Mouse (Mus musculus): Measurements from ENCODE around the gene Ctsa. TPM values are rescaled to one million over a fixed set of nuclear protein-coding genes. Genes with fewer than 3 reads are reported as not detected.

The Ctsa gene
- polyA plus RNA-seq, 1 experiment = 12.4 TPM

DNA sequence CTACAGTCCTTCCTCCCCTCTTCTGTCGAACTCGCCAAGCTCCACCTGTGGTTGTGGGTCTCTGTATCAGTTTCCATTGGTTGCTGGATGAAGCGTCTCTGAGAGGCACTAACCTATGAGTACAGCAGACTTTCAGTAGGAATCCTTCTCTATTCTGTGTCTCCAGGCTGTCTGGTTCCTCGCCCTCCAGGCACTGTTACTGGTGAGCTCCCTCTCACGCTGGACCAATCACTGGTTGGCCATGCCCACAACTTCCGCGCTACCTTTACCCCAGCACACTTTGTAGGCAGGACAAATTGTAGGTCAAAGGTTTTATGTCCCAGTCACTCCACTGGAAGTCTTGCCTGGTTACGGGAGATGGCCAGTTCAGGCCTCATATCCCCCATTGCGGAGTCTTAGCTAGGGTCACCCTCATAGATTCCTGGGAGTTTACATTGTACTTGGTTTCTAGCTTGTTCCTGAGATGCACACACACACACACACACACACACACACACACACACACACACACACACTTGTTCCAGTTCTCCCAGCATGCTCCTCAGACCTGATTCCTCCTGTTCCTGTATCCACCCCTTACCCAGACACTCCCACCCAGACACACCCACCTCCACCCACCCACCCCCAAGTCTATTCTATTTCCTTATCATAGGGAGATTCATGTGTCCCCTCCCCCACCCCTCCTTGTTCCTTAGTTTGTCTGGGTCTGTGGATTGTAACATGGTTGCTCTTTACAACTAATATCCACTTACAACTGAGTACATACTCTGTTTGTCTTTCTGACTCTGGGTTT is 27.2 kb downstream of the Ctsa start:
- TF ChIP-seq GATA1 (IDR thresholded peaks at IDR 0.05; ENCODE audit: low read length) = no peak

DNA sequence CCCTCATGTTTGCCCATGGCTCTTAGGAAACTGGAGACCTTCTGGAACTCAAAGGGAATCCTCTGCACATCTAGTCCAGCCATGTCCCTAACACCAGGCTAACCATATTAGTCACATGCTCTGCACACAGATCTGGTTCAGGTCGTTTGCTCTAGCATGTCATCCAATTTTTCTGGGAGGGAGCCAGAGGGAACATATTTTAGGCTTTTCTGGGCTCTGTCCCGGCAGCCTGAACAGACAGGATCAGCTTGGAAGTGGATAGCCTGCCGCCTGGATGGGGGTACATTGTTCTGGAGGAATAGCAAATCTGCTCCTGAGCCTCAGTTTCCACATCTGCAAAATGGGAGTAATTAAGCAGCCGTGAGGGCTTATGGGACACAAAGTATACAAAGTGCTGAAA is 28.4 kb downstream of the Ctsa start:
- TF ChIP-seq GATA1 (IDR thresholded peaks at IDR 0.05; ENCODE audit: low read length) = no peak

DNA sequence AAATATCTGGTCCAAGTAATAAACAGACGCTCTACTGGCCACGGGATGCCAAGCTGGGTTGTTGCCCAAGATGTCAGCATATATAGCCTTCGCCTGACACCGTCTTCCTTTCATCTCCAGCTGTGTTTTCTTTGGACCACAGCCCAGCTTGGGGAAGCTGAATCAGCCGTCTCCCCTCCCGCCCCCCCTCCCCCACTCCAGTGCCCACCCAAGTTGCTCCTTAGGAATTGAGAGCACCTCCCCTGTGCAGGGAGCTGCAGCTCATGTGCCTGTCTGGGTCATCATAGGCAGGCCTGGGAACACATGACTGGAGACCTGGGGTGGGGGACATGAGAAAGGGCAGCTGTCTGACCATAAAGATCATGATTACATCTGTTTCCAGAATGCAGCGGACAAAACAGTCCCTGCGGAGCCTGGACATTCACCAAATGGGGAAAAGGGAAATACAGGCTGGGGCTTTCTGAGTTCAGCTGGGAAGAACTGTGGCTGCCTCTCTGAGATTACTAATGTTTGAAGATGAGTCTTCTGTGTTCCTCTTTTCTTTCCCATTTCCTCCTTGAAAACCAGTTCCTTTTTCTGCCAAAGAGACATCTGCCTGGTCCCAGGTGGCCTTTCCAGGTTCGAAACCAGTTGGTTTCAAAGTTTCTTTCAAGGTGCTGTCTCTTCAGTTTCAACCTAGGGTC is 29.6 kb downstream of the Ctsa start:
- no peak for TF ChIP-seq GATA1 (IDR thresholded peaks at IDR 0.05; ENCODE audit: low read length)

DNA sequence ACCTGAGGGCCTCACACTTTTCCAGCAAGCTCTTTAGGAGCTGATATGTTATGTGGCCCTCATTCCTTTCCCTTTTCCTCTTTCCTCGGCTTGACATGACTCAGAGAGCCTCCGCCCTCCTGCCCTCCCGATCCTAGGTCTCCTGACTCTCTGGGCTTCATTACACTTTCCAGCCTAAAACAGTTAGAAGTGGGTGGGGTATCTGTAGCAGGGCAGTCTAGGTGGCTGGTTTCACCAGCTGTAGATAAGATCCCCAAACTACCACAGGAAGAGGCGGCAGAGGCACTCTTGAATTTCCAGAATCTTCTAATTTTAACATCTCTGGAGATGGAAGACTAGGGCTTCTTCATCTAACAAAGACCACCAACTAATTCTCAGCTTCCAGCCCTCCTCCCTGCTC is 31.9 kb downstream of the Ctsa start:
- no peak for TF ChIP-seq GATA1 (IDR thresholded peaks at IDR 0.05; ENCODE audit: low read length)

DNA sequence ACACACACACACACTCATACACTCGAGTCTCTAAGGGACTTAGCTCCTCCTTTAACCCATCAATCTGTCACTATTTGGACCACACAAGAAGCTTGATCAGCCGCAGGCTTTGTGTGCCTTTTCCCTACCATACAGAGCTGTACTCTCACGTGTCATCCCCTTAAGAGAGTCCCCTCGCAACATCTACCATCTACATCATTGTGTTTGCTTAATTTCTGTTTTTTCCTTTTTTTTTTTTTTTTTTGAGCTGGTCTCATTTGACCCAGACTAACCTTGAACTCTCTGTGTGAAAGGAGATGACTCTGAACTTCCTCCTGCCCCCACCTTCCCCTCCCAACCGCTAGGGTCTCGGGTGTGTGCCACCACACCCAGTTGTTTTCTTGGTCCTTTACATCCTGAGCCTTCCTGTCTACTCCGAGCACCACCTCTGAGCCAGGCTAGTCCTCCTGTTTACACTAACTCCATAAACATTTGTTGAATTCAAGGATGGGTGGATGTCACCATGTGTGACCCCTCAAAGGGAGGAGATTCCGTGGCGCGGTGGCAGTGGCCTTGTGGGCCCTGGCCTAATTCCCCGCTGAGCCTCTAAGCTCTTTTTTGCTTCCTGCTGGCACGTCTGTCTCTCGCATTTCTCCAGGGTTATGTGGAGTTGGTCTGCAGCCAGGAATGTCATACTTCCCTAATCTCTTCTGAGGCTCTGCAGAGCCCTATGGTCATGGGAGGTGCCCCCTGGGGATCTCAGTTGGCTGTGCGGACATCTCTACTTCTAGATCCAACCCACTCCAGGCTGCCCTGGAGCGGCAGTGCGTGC is 34.3 kb downstream of the Ctsa start:
- no peak for TF ChIP-seq GATA1 (IDR thresholded peaks at IDR 0.05; ENCODE audit: low read length)

DNA sequence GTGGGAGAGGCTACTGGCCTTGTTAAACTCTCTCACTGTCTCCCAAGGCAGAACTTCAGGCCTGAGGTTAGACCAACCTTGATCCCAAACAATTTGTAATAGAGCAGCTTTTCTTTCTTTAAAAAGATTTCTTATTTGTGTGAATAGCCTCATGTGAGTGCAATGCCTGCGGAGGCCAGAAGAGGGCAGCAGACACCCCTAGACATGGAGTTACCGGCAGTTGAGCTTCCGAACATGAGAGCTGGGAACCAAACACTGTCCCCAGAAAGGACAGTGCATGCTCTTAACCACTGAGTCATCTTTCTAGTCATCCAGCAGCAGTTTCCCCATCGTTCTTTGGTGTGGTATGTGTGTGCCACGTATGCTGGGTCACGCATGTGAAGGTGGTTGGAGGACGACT is 34.9 kb downstream of the Ctsa start:
- no peak for TF ChIP-seq GATA1 (IDR thresholded peaks at IDR 0.05; ENCODE audit: low read length)

DNA sequence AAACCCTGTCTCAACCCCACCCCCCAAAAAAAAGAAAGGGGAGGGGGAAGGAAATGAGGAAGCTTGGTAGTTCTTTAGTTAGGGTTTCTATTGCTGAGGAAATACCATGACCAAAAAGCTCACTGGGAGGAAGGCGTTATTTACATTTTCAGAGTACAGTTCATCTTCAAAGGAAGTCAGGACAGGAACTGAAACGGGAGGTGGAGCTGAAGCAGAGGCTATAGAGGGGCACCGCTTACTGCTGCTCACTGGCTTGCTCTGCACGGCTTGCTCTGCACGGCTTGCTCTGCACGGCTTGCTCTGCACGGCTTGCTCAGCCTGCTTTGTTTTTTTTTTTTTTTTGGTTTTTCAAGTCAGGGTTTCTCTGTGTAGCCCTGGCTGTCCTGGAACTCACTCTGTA is 35.8 kb downstream of the Ctsa start:
- no peak for TF ChIP-seq GATA1 (IDR thresholded peaks at IDR 0.05; ENCODE audit: low read length)

DNA sequence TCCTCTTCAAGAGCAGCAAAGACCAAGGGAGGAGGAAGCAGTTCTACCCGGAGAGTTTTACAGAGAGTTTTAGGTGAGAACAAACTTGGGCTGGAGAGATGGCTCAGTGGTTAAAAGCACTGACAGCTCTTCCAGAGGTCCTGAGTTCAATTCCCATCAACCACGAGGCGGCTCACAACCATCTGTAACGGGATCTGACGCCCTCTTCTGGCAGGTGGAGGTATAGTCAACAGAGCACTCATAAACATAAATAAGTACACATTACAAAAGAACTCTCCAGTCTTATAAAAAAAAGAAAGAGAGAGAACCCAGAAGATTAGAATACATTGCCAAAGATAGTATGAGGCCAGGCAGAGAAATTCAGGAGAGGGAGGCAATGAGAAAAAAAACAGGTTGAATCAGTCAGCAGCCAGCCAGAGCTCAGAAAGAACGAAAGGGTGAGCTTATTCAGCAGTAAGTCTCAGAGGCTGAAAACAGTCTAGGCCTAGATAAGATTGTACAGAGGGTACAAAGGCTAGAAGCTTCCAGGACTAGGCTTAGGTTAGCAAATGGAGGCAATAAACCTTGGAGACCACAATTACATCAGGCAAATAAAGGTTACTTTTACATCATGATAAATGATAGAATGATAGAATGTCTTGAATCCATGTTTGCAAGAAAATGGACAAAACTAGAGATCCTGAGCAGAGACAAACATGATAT is 39.1 kb downstream of the Ctsa start:
- TF ChIP-seq GATA1 (IDR thresholded peaks at IDR 0.05; ENCODE audit: low read length) = no peak

DNA sequence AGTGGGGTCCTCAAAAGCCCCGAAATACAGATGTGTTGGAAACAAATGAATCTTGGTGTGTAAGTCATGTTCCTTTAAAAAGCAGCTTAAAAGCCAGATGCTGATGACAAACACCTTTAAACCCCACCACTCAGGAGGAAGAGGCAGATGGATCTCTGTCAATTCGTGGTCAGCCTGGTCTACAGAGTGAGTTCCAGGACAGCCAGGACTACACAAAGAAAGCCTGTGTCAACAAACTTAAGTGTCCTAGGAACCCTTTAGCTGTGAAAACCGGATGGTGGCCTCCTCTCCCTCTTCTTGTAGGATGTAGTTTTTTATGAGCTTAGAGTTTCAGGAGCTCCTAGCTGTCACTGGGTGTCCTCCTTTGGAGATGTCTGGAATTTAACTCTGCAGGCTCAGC is 40.9 kb downstream of the Ctsa start:
- no peak for TF ChIP-seq GATA1 (IDR thresholded peaks at IDR 0.05; ENCODE audit: low read length)

DNA sequence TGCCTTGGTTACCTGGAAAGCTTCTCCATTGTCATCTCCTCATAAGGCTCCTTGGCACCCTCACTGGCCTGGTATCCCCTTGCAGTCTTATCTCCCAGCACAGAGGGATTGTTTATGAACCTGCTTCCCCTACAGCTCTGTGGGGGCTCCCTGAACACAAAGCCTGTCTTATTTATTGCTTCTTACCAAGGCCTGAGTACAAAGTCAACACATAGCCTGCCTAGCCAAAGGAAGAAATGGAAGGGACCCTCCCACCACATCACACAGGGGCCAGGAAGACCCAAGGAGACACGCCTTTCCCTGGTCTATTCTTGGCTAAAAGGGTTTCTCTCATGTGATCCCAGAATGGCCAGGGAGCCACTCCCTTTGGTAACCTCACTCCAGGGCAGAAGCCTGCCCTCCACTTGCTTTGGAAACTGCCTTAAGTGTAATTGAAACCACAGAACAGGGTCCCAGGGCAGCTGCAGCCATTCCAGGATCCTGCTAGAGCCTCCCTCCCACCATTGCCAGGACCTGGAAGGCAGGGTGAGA is 41.6 kb downstream of the Ctsa start:
- TF ChIP-seq GATA1 (IDR thresholded peaks at IDR 0.05; ENCODE audit: low read length) = no peak

DNA sequence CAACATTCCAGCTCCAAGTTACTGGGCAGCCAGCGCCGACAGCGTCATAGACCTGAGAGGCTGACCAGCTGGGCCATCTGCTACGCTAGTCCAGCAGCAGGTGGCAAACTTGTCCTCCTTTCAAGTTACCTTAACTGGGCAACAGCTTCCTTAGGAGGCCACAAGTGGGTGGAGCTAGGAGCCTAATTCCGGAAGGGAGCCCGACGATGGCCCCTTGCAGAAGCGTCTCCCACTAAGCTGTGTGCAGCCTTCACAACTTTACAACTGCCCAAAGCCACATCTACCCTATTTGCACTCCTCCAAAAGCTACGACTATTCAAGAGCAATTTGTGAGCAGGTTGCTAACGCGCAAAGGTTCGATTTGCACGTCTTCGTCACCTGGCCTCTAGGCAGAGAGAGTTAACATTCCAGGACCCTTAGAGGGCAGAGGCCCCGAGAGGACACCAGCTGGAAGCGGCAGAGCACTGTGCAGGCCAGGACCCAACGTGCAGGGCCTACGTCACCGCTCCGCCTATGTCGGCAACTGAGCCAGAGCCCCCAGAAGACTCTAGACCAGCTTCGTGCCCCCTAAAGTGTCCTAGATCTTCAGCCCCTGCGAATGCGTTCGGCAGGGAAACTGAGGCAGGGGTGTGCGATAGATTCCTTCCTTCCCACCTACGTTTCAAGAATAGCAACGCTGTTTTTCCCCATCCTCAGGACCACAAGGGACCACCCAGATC is 46.0 kb downstream of the Ctsa start:
- no peak for TF ChIP-seq GATA1 (IDR thresholded peaks at IDR 0.05; ENCODE audit: low read length)

DNA sequence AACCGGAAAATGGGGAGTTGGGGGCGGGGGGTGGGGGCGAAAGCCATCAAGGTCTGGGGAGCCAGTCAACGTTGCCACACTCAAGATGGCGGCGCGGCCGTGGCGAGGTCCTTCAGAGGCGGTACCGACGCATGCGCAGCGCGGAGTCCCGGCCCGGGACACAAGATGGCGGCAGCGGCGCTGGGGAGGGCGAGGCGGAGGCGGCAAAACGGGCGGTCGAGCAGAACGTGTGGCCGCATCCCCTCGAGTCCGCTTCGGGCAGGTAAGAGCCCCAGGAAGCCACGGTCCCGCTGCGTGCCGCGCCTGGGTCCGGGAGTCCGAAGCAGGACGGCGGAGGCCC is 46.5 kb downstream of the Ctsa start, which contains the start of gene Pcif1:
Gene Pcif1 (plus strand): TSS at position 77 of the 340 bp plus-strand sequence.
- TF ChIP-seq GATA1 (IDR thresholded peaks at IDR 0.05; ENCODE audit: low read length) = no peak

DNA sequence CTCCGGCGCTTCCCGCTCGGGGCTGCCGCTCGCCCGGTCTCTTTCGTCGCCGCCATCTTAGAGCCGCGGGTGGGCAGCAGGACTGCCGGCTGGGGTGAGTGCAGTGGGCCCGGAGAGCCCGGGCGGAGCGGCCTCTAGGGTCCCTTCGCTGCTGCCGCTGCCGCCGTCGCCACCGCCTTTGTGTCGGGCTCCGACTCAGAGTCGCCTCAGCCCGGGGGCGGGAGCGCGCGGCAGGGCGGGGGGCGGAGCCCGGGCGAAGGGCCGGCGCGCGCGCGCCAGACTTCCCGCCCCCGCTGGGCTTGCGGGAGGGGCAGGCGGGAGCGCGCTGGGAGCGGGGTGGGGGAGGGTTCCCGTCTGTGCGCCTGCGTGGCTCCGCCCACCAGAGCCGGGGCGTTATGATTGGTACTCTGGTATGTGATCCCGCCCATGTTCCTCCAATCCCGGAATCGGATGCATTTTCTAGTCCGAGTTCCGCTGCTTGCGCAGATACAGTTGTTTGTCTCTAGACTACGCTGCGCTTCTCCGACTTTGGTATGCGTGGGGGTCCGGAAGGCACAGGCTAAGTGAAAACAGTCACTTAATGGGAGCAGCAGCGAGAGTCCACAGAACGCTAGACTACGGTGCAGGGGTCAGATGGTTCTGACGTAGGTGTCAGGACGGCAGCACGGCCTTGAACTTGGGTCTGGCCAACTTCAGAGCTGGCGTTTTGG is 47.0 kb downstream of the Ctsa start:
- TF ChIP-seq GATA1 (IDR thresholded peaks at IDR 0.05; ENCODE audit: low read length) = no peak

DNA sequence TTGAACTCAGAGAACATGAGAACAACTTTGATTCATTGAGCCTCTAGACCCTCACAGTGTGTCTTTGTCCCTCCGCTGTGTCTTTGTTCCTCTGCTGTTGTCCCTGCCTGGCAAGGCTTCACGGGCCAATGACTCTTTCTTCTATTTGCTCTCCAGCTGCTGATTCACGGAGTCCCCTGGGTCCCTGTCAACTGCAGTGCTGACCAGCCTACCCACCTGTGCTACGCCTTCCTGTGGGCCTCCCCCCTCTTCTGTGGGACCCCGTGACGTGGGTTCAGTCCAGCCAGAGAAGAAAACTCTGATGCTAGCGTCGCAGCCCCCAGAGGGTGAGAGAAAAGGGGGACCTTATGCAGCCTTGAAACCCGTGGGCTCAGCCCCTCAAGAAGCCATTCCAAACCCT is 49.9 kb downstream of the Ctsa start:
- no peak for TF ChIP-seq GATA1 (IDR thresholded peaks at IDR 0.05; ENCODE audit: low read length)

Data from G1E-ER4 (cell line).